Mouse (Mus musculus): ENCODE measurements around the gene Asb2. TPM values are rescaled to one million over a fixed set of nuclear protein-coding genes. Genes with fewer than 3 reads are reported as not detected.

Gene Asb2
- polyA plus RNA-seq, 1 experiment from 2014 or later = 2.8 TPM

DNA sequence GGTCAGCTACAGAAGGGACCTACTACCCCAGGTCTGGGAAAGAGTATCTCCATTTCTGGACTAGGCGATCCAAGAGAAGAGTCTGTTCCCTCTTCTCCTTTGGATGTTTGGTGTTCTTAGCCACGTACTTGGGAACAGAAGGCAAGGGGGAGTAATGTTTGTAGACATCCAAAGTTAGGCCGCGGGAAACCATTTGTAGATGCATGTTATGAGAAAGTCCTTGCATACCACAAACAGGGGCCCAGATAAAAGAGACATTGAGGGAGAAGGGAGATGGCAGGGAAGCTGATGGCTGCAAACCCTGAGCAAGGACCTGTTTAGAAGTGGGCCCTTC, 581 bp upstream of the Asb2 start:
- Histone ChIP-seq H3K27ac (ENCODE audit: low read depth, low read length) (no peak overlapping the region), H3K36me3 (ENCODE audit: control insufficient read depth, insufficient read depth, low read length) (no peaks in the 10 kb centered on the region), H3K4me3 (ENCODE audit: low read depth, low read length) (no peak overlapping the region), H3K4me2 (no peak overlapping the region), H3K4me1 (replicated peaks; ENCODE audit: control insufficient read depth, insufficient read depth, low read length) (no peaks in the 10 kb centered on the region), H3K9ac (ENCODE audit: low read depth, low read length) (no peak overlapping the region), H3K9me3 (ENCODE audit: control insufficient read depth, low read length) (no peaks in the 10 kb centered on the region), H3K27me3 (replicated peaks; ENCODE audit: control insufficient read depth, insufficient read depth, low read length) (no peaks in the 10 kb centered on the region)
- ATAC-seq (replicated peaks; ENCODE audit: low FRiP score) (no peak), DNase-seq (ENCODE audit: low spot score) (no peak)
- 91% methylated on average over 4 of the region's 4 CpGs for WGBS

GRCm38 (mm10) chr12:103353538-103353937, 2.3 kb downstream of the Asb2 start:
- no peak overlapping the region for H3K4me2 ChIP-seq
- no peaks in the 10 kb centered on the region for H3K27me3 ChIP-seq (replicated peaks; ENCODE audit: control insufficient read depth, insufficient read depth, low read length)
- no peak for ATAC-seq (replicated peaks; ENCODE audit: low FRiP score)

DNA sequence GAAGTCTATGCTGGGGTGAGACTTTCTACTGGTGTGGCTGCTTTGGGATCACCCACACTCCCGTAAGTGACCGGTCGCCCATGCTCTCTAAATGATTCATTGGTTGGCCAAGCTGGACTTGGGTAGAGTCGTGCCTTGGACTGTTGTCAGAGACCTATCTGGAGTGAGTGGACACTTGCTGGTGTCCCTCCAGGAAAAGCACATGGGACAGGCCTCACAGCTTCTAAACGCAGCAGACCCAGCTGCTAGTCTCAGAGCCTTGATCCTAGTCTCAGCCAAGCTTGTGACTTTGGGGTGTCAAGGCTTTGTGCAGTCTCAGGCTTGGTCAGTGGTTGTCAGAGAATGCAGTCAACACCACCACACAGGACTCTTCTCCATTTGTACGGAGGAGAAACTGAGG, 3.1 kb downstream of the Asb2 start:
- H3K27ac ChIP-seq (ENCODE audit: low read depth, low read length) = no peak overlapping the region
- H3K4me2 ChIP-seq = no peak overlapping the region
- no peak for DNase-seq (ENCODE audit: low spot score)
- no peak overlapping the region for H3K4me3 ChIP-seq (ENCODE audit: low read depth, low read length)
- H3K9ac ChIP-seq (ENCODE audit: low read depth, low read length) = no peak overlapping the region
- whole genome bisulfite sequencing = 82% methylated on average over 6 of the region's 6 CpGs
- no peaks in the 10 kb centered on the region for H3K36me3 ChIP-seq (ENCODE audit: control insufficient read depth, insufficient read depth, low read length)
- no peak for ATAC-seq (replicated peaks; ENCODE audit: low FRiP score)
- no peaks in the 10 kb centered on the region for H3K27me3 ChIP-seq (replicated peaks; ENCODE audit: control insufficient read depth, insufficient read depth, low read length)
- H3K9me3 ChIP-seq (ENCODE audit: control insufficient read depth, low read length) = no peaks in the 10 kb centered on the region
- no peaks in the 10 kb centered on the region for H3K4me1 ChIP-seq (replicated peaks; ENCODE audit: control insufficient read depth, insufficient read depth, low read length)

More at GRCm38 (mm10) chr12:103353538-103353937, 2.3 kb downstream of the Asb2 start:
- Histone ChIP-seq H3K4me3 (ENCODE audit: low read depth, low read length) (no peak overlapping the region), H3K27ac (ENCODE audit: low read depth, low read length) (no peak overlapping the region), H3K4me1 (replicated peaks; ENCODE audit: control insufficient read depth, insufficient read depth, low read length) (no peaks in the 10 kb centered on the region), H3K9ac (ENCODE audit: low read depth, low read length) (no peak overlapping the region), H3K9me3 (ENCODE audit: control insufficient read depth, low read length) (no peaks in the 10 kb centered on the region), H3K36me3 (ENCODE audit: control insufficient read depth, insufficient read depth, low read length) (no peaks in the 10 kb centered on the region)
- no peak for DNase-seq (ENCODE audit: low spot score)
- 20% methylated on average over 5 of the region's 5 CpGs for WGBS

GRCm38 (mm10) chr12:103348506-103348905, 7.3 kb downstream of the Asb2 start:
- 8% methylated on average over 3 of the region's 3 CpGs for WGBS
- Histone ChIP-seq H3K4me1 (replicated peaks; ENCODE audit: control insufficient read depth, insufficient read depth, low read length) (no peaks in the 10 kb centered on the region), H3K27ac (ENCODE audit: low read depth, low read length) (no peak overlapping the region), H3K9me3 (ENCODE audit: control insufficient read depth, low read length) (no peaks in the 10 kb centered on the region), H3K27me3 (replicated peaks; ENCODE audit: control insufficient read depth, insufficient read depth, low read length) (no peaks in the 10 kb centered on the region), H3K36me3 (ENCODE audit: control insufficient read depth, insufficient read depth, low read length) (no peaks in the 10 kb centered on the region), H3K4me3 (ENCODE audit: low read depth, low read length) (no peak overlapping the region), H3K4me2 (no peak overlapping the region), H3K9ac (ENCODE audit: low read depth, low read length) (no peak overlapping the region)
- DNase-seq (ENCODE audit: low spot score) (peak; percentile 64), ATAC-seq (replicated peaks; ENCODE audit: low FRiP score) (no peak)

DNA sequence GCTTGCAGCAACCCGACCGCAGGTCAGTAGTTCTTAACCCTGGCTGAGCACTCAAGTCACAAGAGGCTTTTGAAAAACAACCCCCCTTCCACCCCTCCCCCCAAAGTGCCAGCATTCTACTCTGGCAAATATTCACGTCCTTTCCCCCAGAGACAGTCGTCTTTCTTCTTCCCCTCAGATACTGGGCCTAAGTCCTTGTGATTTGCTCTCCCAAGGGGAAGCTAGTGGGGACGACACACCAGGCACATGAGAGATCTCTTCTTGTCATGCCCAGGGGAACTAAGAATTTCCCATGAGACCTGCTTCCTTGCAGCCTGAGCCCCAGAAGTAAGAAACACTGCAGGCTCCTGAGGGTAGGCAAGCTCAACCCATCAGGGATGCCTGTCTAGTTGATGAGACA, 8.4 kb downstream of the Asb2 start:
- Histone ChIP-seq H3K4me3 (ENCODE audit: low read depth, low read length) (no peak overlapping the region), H3K9me3 (ENCODE audit: control insufficient read depth, low read length) (no peaks in the 10 kb centered on the region), H3K4me1 (replicated peaks; ENCODE audit: control insufficient read depth, insufficient read depth, low read length) (no peaks in the 10 kb centered on the region), H3K9ac (ENCODE audit: low read depth, low read length) (no peak overlapping the region), H3K27ac (ENCODE audit: low read depth, low read length) (no peak overlapping the region), H3K36me3 (ENCODE audit: control insufficient read depth, insufficient read depth, low read length) (no peaks in the 10 kb centered on the region), H3K4me2 (no peak overlapping the region), H3K27me3 (replicated peaks; ENCODE audit: control insufficient read depth, insufficient read depth, low read length) (no peaks in the 10 kb centered on the region)
- DNase-seq (ENCODE audit: low spot score) (no peak), ATAC-seq (replicated peaks; ENCODE audit: low FRiP score) (no peak)
- 56% methylated on average over 5 of the region's 5 CpGs for WGBS

DNA sequence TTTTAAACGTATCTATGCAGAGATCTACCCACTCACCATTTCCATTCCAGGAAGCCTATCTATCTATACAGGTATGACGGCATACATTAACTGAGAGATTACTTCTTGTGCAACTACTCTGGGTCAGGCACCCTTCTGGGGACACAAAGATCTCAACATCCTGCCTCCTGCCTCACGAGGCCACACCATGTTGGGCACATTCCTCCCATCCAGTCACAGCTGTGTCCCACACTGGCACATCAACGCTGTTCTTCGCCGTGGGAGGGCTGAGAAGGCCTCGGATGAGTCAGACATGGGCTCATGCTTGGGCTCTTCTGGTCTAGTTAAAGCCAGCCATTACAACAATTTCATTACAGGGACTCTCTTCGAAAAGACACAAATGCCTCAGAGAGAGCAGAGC, 8.9 kb downstream of the Asb2 start:
- Histone ChIP-seq H3K36me3 (ENCODE audit: control insufficient read depth, insufficient read depth, low read length) (no peaks in the 10 kb centered on the region), H3K27me3 (replicated peaks; ENCODE audit: control insufficient read depth, insufficient read depth, low read length) (no peaks in the 10 kb centered on the region), H3K27ac (ENCODE audit: low read depth, low read length) (no peak overlapping the region), H3K9me3 (ENCODE audit: control insufficient read depth, low read length) (no peaks in the 10 kb centered on the region), H3K4me2 (no peak overlapping the region), H3K9ac (ENCODE audit: low read depth, low read length) (no peak overlapping the region), H3K4me1 (replicated peaks; ENCODE audit: control insufficient read depth, insufficient read depth, low read length) (no peaks in the 10 kb centered on the region), H3K4me3 (ENCODE audit: low read depth, low read length) (no peak overlapping the region)
- ATAC-seq (replicated peaks; ENCODE audit: low FRiP score) = no peak
- DNase-seq (ENCODE audit: low spot score) = no peak
- 78% methylated on average over 8 of the region's 8 CpGs for WGBS

- no peak overlapping the region for H3K27ac ChIP-seq (ENCODE audit: low read depth, low read length)
- no peak for ATAC-seq (replicated peaks; ENCODE audit: low FRiP score)
- H3K9ac ChIP-seq (ENCODE audit: low read depth, low read length) = no peak overlapping the region
- H3K36me3 ChIP-seq (ENCODE audit: control insufficient read depth, insufficient read depth, low read length) = no peaks in the 10 kb centered on the region
- no peak for DNase-seq (ENCODE audit: low spot score)
- H3K9me3 ChIP-seq (ENCODE audit: control insufficient read depth, low read length) = no peaks in the 10 kb centered on the region
- no peak overlapping the region for H3K4me3 ChIP-seq (ENCODE audit: low read depth, low read length)
- 79% methylated on average over 7 of the region's 7 CpGs for WGBS
- H3K27me3 ChIP-seq (replicated peaks; ENCODE audit: control insufficient read depth, insufficient read depth, low read length) = no peaks in the 10 kb centered on the region
- no peaks in the 10 kb centered on the region for H3K4me1 ChIP-seq (replicated peaks; ENCODE audit: control insufficient read depth, insufficient read depth, low read length)
- no peak overlapping the region for H3K4me2 ChIP-seq
Observed at GRCm38 (mm10) chr12:103344934-103345333, 10.9 kb downstream of the Asb2 start.

DNA sequence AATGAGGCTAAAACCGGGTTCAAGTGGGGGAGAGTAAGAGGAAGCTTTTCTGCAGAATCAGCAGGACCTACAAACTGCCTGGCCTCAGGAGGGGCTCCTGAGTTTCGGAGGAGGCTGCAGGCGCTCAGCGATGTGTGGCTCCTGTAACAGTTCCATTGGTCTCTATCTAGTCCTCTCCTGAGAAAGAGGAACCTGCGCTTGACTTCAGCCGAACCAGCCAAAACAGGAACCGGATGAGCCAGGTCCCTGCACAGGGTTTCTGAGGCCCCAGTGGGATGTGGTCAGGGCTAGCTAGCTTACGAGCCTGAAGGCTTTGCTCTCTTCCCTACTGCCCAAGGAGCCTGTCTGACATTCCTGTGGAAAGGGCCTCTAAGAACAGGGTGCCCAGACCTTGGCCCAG, 12.3 kb downstream of the Asb2 start:
- Histone ChIP-seq H3K4me1 (replicated peaks; ENCODE audit: control insufficient read depth, insufficient read depth, low read length) (no peaks in the 10 kb centered on the region), H3K27me3 (replicated peaks; ENCODE audit: control insufficient read depth, insufficient read depth, low read length) (no peaks in the 10 kb centered on the region), H3K27ac (ENCODE audit: low read depth, low read length) (no peak overlapping the region), H3K4me2 (no peak overlapping the region), H3K9me3 (ENCODE audit: control insufficient read depth, low read length) (no peaks in the 10 kb centered on the region), H3K36me3 (ENCODE audit: control insufficient read depth, insufficient read depth, low read length) (no peaks in the 10 kb centered on the region), H3K4me3 (ENCODE audit: low read depth, low read length) (no peak overlapping the region), H3K9ac (ENCODE audit: low read depth, low read length) (no peak overlapping the region)
- ATAC-seq (replicated peaks; ENCODE audit: low FRiP score) (peak; percentile 33; the same call in 1 of the 2 replicates), DNase-seq (ENCODE audit: low spot score) (no peak)
- WGBS = 36% methylated on average over 8 of the region's 8 CpGs

- no peaks in the 10 kb centered on the region for H3K9me3 ChIP-seq (ENCODE audit: control insufficient read depth, low read length)
- H3K27me3 ChIP-seq (replicated peaks; ENCODE audit: control insufficient read depth, insufficient read depth, low read length) = no peaks in the 10 kb centered on the region
- 50% methylated on average over 5 of the region's 5 CpGs for WGBS
- no peak overlapping the region for H3K9ac ChIP-seq (ENCODE audit: low read depth, low read length)
- no peak for ATAC-seq (replicated peaks; ENCODE audit: low FRiP score)
- H3K27ac ChIP-seq (ENCODE audit: low read depth, low read length) = no peak overlapping the region
- no peaks in the 10 kb centered on the region for H3K4me1 ChIP-seq (replicated peaks; ENCODE audit: control insufficient read depth, insufficient read depth, low read length)
- DNase-seq (ENCODE audit: low spot score) = no peak
- no peak overlapping the region for H3K4me3 ChIP-seq (ENCODE audit: low read depth, low read length)
- no peak overlapping the region for H3K4me2 ChIP-seq
- H3K36me3 ChIP-seq (ENCODE audit: control insufficient read depth, insufficient read depth, low read length) = no peaks in the 10 kb centered on the region
Observed at GRCm38 (mm10) chr12:103341212-103341611, 14.6 kb downstream of the Asb2 start.

Data from liver, embryonic 11.5 days (tissue).